Mouse (Mus musculus): ENCODE measurements around the gene Brap. TPM values are rescaled to one million over a fixed set of nuclear protein-coding genes. Genes with fewer than 3 reads are reported as not detected.
"Not testable (repeated sequence)": the region's sequence is repeated elsewhere in the genome, so short reads cannot be mapped to it uniquely, and the experiment has no call there.

Gene Brap
- 37.6 and 38.1 TPM in 2 replicates for polyA plus RNA-seq (2015; fragmentation: Nextera tagmentation; extraction: Ambion mirVana)

DNA sequence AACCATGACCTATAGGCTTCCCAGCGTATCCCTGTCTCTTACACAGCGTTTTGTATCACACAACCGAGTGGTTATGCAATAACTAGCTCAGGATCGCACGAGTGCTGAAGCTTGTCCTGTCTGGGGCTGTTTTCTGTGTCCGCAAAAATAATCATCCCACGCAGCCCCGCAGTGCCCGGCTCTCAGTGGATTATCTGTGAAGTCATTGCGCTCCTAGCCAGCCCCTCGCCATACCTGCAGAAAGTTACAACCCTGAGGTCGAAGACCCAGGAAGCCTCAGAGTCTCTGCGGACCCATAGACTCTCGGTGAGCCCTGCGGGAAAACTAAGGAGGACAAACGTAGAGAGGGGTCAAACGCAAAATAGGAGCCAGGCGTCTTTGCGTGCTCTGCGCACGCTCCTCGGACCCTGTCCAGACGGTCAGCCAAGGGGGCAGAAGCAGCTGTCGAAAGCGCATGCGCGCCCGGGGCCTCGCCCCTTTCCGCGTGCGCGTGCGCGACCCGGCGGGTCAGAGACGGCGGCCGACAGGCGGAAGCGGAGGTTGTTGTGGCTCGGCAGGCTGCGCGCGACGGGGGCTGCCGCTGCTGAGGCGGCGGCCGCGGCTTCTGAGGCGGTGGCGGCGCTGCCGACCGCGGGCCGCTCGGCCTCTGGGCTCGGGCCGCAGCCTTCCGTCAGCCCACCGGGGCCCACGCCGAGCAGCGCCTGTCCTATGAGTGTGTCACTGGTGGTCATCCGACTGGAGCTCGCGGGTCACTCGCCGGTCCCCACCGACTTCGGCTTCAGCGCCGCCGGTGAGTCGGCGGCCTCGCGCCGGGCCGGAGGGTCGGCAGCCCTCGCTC lies at the start of gene Brap, which contains the start of gene Acad10:
Gene Brap (plus strand): TSS at position 505 of the 838 bp plus-strand sequence.
Gene Acad10 (minus strand): TSS at position 456 of the 838 bp plus-strand sequence.
- Histone ChIP-seq H3K4me2 (peak within 1 kb of the TSS; percentile 86), H3K27me3 (replicated peaks) (no peaks in the 10 kb centered on the region), H3K4me1 (peaks cover 11% of the 10 kb centered on the region)

GRCm38 (mm10) chr5:121612036-121612435 lies 48.3 kb upstream of the Brap start:
- H3K4me3 ChIP-seq (replicated peaks), result no peak overlapping the region
- no peaks in the 10 kb centered on the region for H3K4me1 ChIP-seq
- no peak overlapping the region for H3K27ac ChIP-seq
- no peaks in the 10 kb centered on the region for H3K27me3 ChIP-seq (replicated peaks)
- no peak overlapping the region for H3K4me2 ChIP-seq
- WGBS, result 80% methylated on average over 6 of the region's 6 CpGs
- ATAC-seq (ENCODE audit: insufficient read depth, low FRiP score, low read depth), result no peak
- H3K9me3 ChIP-seq, result no peaks in the 10 kb centered on the region
- H3K36me3 ChIP-seq, result no peaks in the 10 kb centered on the region
- H3K9ac ChIP-seq, result no peak overlapping the region

More for the DNA sequence above, at the start of gene Brap, which contains the start of gene Acad10:
- ATAC-seq (ENCODE audit: insufficient read depth, low FRiP score, low read depth), result peak; percentile 91
- Histone ChIP-seq H3K9me3 (no peaks in the 10 kb centered on the region), H3K27ac (peak within 1 kb of the TSS; percentile 64), H3K4me3 (replicated peaks) (peak within 1 kb of the TSS; percentile 97), H3K36me3 (peaks cover 10% of the 10 kb centered on the region; the same call in 1 of the 2 replicates), H3K9ac (peak within 1 kb of the TSS; percentile 92)
- WGBS, result under 1% methylated on average over 85 of the region's 85 CpGs

GRCm38 (mm10) chr5:121614921-121615320 lies 45.4 kb upstream of the Brap start:
- H3K4me3 ChIP-seq (replicated peaks); H3K9ac ChIP-seq; H3K36me3 ChIP-seq; H3K4me1 ChIP-seq; H3K27ac ChIP-seq; H3K4me2 ChIP-seq; ATAC-seq (ENCODE audit: insufficient read depth, low FRiP score, low read depth); H3K9me3 ChIP-seq; H3K27me3 ChIP-seq (replicated peaks): not testable (repeated sequence)
- 81% methylated on average over 3 of the region's 3 CpGs for WGBS

- peaks cover 4% of the 10 kb centered on the region; the same call in 1 of the 2 replicates for H3K4me1 ChIP-seq
- H3K9me3 ChIP-seq, result no peaks in the 10 kb centered on the region
- H3K36me3 ChIP-seq, result no peaks in the 10 kb centered on the region
- H3K4me2 ChIP-seq, result peak within 1 kb of the TSS; percentile 59
- WGBS, result under 1% methylated on average over 58 of the region's 58 CpGs
- peak within 1 kb of the TSS; percentile 80 for H3K27ac ChIP-seq
- H3K27me3 ChIP-seq (replicated peaks), result no peaks in the 10 kb centered on the region
- H3K4me3 ChIP-seq (replicated peaks), result peak within 1 kb of the TSS; percentile 66
- peak within 1 kb of the TSS; percentile 64 for H3K9ac ChIP-seq
- peak; percentile 84 for ATAC-seq (ENCODE audit: insufficient read depth, low FRiP score, low read depth)
These were observed 41.5 kb upstream of the Brap start, which contains the start of gene Acad12 for GRCm38 (mm10) chr5:121618592-121619513. Acad12 (minus strand) TSS chr5:121618938.

DNA sequence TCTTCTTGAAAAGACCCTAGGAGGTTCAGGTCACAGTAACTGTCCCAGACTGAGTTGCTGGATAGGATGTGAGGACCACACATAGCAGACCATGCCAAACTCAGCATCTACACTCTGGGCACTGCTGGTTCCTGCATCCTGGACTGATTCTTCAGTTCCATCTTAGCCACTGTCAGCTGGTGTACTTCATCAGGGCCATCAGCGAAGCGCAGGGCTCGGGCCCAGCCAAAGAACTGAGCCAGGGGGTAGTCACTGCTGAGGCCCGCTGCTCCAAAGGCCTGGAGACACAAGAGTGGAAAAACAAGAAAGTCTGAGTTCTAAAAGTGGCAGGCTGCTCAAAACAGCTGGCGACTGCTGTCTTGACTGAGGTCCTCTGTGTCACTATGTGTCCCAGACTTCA lies 39.3 kb upstream of the Brap start:
- Histone ChIP-seq H3K36me3 (no peaks in the 10 kb centered on the region), H3K4me1 (peaks cover 4% of the 10 kb centered on the region; the same call in 1 of the 2 replicates), H3K27ac (no peak overlapping the region), H3K9ac (no peak overlapping the region), H3K27me3 (replicated peaks) (no peaks in the 10 kb centered on the region), H3K9me3 (no peaks in the 10 kb centered on the region), H3K4me3 (replicated peaks) (no peak overlapping the region), H3K4me2 (no peak overlapping the region)
- ATAC-seq (ENCODE audit: insufficient read depth, low FRiP score, low read depth), result no peak
- 94% methylated on average over 5 of the region's 5 CpGs for WGBS

- WGBS, result 83% methylated on average over 3 of the region's 3 CpGs
- Histone ChIP-seq H3K27ac (no peak overlapping the region), H3K4me2 (no peak overlapping the region), H3K9me3 (no peaks in the 10 kb centered on the region), H3K36me3 (no peaks in the 10 kb centered on the region), H3K4me1 (no peaks in the 10 kb centered on the region; the same call in 1 of the 2 replicates), H3K4me3 (replicated peaks) (no peak overlapping the region), H3K27me3 (replicated peaks) (no peaks in the 10 kb centered on the region), H3K9ac (no peak overlapping the region)
- no peak for ATAC-seq (ENCODE audit: insufficient read depth, low FRiP score, low read depth)
These were observed 37.1 kb upstream of the Brap start for GRCm38 (mm10) chr5:121623241-121623640.

DNA sequence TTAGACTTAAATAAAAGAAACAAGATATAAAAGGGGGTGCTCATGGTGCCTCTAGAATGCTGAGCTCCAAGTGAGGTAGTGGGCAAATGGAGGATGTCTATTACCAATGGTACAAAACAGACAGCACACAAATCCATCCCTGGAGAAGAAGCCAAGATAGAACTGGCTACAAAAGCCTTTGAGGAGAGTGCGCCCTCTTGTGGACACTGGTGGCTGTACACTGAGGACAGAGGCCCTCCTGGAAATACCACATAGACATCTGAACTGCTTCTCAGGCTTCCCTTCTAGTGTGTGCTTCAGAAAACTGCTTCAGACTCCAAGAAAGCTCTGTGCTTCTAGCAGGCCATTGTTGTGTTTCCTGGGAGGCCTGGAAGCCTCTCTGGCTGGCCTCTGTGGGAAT lies 32.5 kb upstream of the Brap start:
- Histone ChIP-seq H3K9me3 (no peaks in the 10 kb centered on the region), H3K9ac (no peak overlapping the region), H3K4me1 (no peaks in the 10 kb centered on the region), H3K27me3 (replicated peaks) (no peaks in the 10 kb centered on the region), H3K36me3 (no peaks in the 10 kb centered on the region), H3K4me2 (no peak overlapping the region), H3K27ac (no peak overlapping the region), H3K4me3 (replicated peaks) (no peak overlapping the region)
- WGBS, result 4% methylated on average over 1 of the region's 1 CpGs
- ATAC-seq (ENCODE audit: insufficient read depth, low FRiP score, low read depth), result no peak

- not testable (repeated sequence) for H3K36me3 ChIP-seq; H3K4me3 ChIP-seq (replicated peaks); H3K9me3 ChIP-seq; H3K4me1 ChIP-seq; H3K27me3 ChIP-seq (replicated peaks); ATAC-seq (ENCODE audit: insufficient read depth, low FRiP score, low read depth); H3K27ac ChIP-seq; H3K4me2 ChIP-seq; H3K9ac ChIP-seq
- WGBS, result 49% methylated on average over 9 of the region's 9 CpGs
These were observed 29.2 kb upstream of the Brap start for GRCm38 (mm10) chr5:121631106-121631647.

GRCm38 (mm10) chr5:121632804-121633203 lies 27.6 kb upstream of the Brap start:
- 37% methylated on average over 3 of the region's 3 CpGs for WGBS
- H3K27me3 ChIP-seq (replicated peaks), result no peaks in the 10 kb centered on the region
- no peak for ATAC-seq (ENCODE audit: insufficient read depth, low FRiP score, low read depth)
- no peak overlapping the region for H3K4me3 ChIP-seq (replicated peaks)
- no peak overlapping the region for H3K27ac ChIP-seq
- no peaks in the 10 kb centered on the region for H3K4me1 ChIP-seq
- no peak overlapping the region for H3K9ac ChIP-seq
- no peaks in the 10 kb centered on the region for H3K9me3 ChIP-seq
- H3K36me3 ChIP-seq, result no peaks in the 10 kb centered on the region
- no peak overlapping the region for H3K4me2 ChIP-seq

GRCm38 (mm10) chr5:121634668-121635067 lies 25.7 kb upstream of the Brap start:
- no peaks in the 10 kb centered on the region for H3K9me3 ChIP-seq
- no peaks in the 10 kb centered on the region for H3K27me3 ChIP-seq (replicated peaks)
- H3K4me3 ChIP-seq (replicated peaks), result no peak overlapping the region
- no peaks in the 10 kb centered on the region for H3K4me1 ChIP-seq
- no peak overlapping the region for H3K9ac ChIP-seq
- WGBS, result 88% methylated on average over 5 of the region's 5 CpGs
- no peak overlapping the region for H3K4me2 ChIP-seq
- no peaks in the 10 kb centered on the region for H3K36me3 ChIP-seq
- no peak for ATAC-seq (ENCODE audit: insufficient read depth, low FRiP score, low read depth)
- H3K27ac ChIP-seq, result no peak overlapping the region

DNA sequence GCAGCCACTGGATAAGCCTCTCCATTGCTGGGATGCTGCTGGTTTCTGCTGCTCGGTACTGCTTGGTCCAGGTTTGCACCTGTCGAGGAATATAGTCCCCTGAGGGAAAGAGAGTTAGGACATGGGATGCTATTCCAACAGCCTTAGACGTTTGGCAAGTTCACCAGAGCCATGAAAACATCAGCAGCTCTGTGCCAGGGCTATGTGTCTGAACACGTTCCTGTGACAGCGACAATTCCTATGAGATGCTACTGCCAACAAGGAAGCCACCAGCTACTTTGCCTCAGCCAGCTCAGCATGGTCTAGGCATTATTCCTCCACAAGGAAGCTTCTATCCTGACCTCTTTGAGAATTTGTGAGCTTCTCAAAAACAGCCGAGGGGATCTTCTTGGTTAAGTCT lies 23.1 kb upstream of the Brap start:
- H3K4me3 ChIP-seq (replicated peaks), result no peak overlapping the region
- no peak overlapping the region for H3K9ac ChIP-seq
- WGBS, result 81% methylated on average over 6 of the region's 6 CpGs
- no peak overlapping the region for H3K27ac ChIP-seq
- no peak for ATAC-seq (ENCODE audit: insufficient read depth, low FRiP score, low read depth)
- no peaks in the 10 kb centered on the region for H3K27me3 ChIP-seq (replicated peaks)
- H3K4me2 ChIP-seq, result no peak overlapping the region
- no peaks in the 10 kb centered on the region for H3K9me3 ChIP-seq
- H3K4me1 ChIP-seq, result no peaks in the 10 kb centered on the region
- H3K36me3 ChIP-seq, result no peaks in the 10 kb centered on the region
